Mouse (Mus musculus) heart, postnatal 0 days (tissue): ENCODE results near the gene Hnrnpa2b1.

ENCODE experiments used
- CTCF ChIP-seq: IDR thresholded peaks from 2 replicates; pipeline ENCODE4 v1.5.1; 2016; ENCODE audit warnings: antibody characterized with exemption, control low read depth, low read depth
- EP300 ChIP-seq: IDR thresholded peaks from 2 replicates; pipeline ENCODE4 v1.6.1; 2016; ENCODE audit warnings: antibody characterized with exemption, low read depth

DNA sequence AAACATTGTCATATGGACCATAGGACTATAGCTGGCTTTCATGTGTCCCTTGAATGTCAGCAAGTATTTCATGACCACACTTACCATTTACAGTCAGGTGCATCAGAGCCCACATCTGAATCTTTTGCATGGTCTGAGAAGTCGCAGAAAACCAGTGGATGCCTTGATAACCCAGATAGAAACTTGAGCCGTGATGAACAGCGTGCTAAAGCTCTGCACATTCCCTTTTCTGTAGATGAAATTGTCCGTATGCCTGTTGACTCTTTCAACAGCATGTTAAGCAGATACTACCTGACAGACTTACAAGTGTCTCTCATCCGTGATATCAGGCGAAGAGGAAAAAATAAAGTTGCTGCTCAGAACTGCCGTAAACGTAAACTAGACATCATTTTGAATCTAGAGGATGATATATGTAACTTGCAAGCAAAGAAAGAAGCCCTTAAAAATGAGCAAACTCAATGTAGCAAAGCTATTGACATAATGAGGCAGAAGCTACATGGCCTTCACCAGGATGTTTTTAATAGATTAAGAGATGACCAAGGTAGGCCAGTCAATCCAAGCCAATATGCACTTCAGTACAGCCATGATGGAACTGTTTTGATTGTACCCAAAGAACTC, 11.8 kb downstream of the Hnrnpa2b1 start:
- TF ChIP-seq CTCF (no peak), EP300 (no peak)
